Comparison of ENCODE assay signal across 17 mouse cellular contexts in the genomic region with DNA sequence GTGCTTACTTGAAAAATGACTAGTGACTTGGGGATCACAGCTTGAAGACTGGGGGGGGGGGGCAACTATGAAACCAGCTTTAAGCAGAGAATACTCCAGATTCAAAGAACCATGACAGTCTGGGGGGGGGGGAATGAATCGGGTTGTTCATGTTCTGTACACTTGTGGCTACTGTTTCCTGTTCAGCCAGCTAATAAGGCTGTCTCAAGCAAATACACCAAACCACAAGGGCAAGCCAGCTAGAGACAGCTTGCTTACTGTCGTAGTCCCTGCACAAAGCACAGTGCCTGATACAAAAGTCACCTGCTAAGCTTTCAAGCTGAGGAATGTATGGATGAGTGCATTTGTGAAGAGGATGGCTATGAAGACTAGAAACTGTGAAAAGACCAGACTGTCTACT.
"Had no signal": no experiment of that assay in that cellular context is flagged by ENCODE, and none has a peak within 500 bp of the region (broad histone marks: within the 10 kb centered on the region; RNA-seq: fewer than 3 reads in every experiment).

No protein-coding gene starts in this region.

- H3K4me3 ChIP-seq: midbrain, embryonic 13.5 days; midbrain, embryonic 15.5 days; neural tube, embryonic 12.5 days had no signal

- H3K4me1 ChIP-seq: midbrain, embryonic 13.5 days; midbrain, embryonic 15.5 days; neural tube, embryonic 12.5 days had no signal

- DNase-seq: lung, adult 18-20 months; lung, embryonic 14.5 days; lung, postnatal 10 days; lung, postnatal 36 days; retina, postnatal 1 day; right cerebral cortex, adult 18-20 months; right cerebral cortex, postnatal 25 days; right cerebral cortex, postnatal 4 days; thymus, adult 2 months; thymus, postnatal 25 days; thymus, postnatal 4 days had no signal

- ATAC-seq: midbrain, embryonic 13.5 days; midbrain, embryonic 15.5 days had no signal

- H3K4me2 ChIP-seq: lung, embryonic 14.5 days; midbrain, embryonic 11.5 days; midbrain, embryonic 13.5 days; midbrain, embryonic 15.5 days; neural tube, embryonic 12.5 days had no signal

- H3K9ac ChIP-seq: liver, embryonic 14.5 days; lung, embryonic 14.5 days; midbrain, embryonic 13.5 days; midbrain, embryonic 15.5 days; neural tube, embryonic 12.5 days had no signal

- H3K27ac ChIP-seq: liver, embryonic 14.5 days; macrophage; midbrain, embryonic 13.5 days; midbrain, embryonic 15.5 days; neural tube, embryonic 12.5 days had no signal

- H3K36me3 ChIP-seq: midbrain, embryonic 15.5 days had no signal

- H3K9me3 ChIP-seq: midbrain, embryonic 13.5 days; midbrain, embryonic 15.5 days; neural tube, embryonic 12.5 days had no signal
